Mouse (Mus musculus): ENCODE data around the gene Ssc4d. TPM values are rescaled to one million over a fixed set of nuclear protein-coding genes. Genes with fewer than 3 reads are reported as not detected.
A peak's percentile ranks its signal among the peaks of the same experiment; 100 is the strongest.

Ssc4d gene
- polyA plus RNA-seq, 1 experiment = 2.7 TPM

DNA sequence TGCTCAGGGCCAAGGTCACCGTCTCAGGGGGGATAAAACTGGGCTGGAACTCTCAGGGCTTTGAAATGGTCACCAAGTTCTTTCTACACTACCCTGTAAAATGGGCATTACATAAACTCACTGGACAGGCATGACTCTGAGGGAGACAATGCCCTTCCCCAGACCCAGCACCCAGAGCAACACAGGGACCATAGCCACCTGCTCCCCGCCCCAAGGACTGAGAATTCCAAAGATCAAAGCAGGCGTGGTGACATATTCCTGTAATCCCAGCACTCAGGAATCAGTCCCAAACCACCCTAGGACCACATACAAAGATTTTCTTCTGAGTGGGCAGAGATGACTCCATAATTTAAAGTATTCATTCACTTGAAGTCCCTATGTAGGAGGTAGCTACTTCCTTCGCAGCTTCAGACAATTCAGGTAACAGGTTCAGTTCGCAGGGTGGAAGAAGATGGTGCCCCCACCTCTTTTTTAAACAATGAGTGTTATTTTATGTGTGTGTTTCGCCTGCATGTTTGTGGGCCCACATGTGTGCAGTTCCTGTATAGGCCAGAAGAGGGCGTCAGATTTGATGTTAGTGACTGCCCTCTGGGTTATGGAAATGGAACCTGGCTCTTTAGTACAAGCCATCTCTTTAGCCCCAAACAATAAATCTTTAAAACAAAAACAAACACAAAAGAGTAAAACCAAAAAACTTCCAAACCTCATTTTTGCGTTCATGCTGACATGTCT is 56.8 kb downstream of the Ssc4d start:
- Histone ChIP-seq H3K27ac (ENCODE audit: insufficient read depth, low read length) (no peak overlapping the region), H3K4me3 (ENCODE audit: insufficient read depth, low read length) (no peak overlapping the region), H3K4me1 (ENCODE audit: control insufficient read depth, insufficient read depth, low read length) (peaks cover 8% of the 10 kb centered on the region)
- peak; percentile 29; the same call in 1 of the 2 replicates for TF ChIP-seq CTCF (IDR thresholded peaks at IDR 0.05; ENCODE audit: extremely low read depth, insufficient read depth, low read length)
- TF ChIP-seq POLR2A (IDR thresholded peaks at IDR 0.05; ENCODE audit: extremely low read depth, insufficient read depth, low read length) = no peak

DNA sequence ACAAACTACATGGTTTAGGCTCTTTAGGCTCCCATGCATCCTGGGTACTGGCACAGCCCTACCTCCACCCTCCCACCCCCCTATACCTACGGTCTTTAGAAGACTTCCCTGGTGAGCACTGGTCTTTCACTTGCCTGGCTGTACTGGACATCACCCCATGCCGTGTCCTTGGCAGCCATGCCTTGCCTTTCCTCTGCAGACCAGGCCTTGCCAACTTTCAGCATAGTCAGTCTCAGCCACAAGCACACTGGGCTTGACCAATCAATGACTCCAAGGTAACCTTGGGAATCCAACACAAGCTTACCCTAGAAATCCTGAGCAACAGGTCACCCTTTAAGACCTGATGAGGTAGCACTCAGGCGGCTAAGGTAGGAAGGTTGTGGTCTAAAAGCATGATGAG is 57.7 kb downstream of the Ssc4d start:
- Histone ChIP-seq H3K4me1 (ENCODE audit: control insufficient read depth, insufficient read depth, low read length) (peaks cover 8% of the 10 kb centered on the region), H3K4me3 (ENCODE audit: insufficient read depth, low read length) (no peak overlapping the region), H3K27ac (ENCODE audit: insufficient read depth, low read length) (no peak overlapping the region)
- TF ChIP-seq POLR2A (IDR thresholded peaks at IDR 0.05; ENCODE audit: extremely low read depth, insufficient read depth, low read length) (no peak), CTCF (IDR thresholded peaks at IDR 0.05; ENCODE audit: extremely low read depth, insufficient read depth, low read length) (no peak)

DNA sequence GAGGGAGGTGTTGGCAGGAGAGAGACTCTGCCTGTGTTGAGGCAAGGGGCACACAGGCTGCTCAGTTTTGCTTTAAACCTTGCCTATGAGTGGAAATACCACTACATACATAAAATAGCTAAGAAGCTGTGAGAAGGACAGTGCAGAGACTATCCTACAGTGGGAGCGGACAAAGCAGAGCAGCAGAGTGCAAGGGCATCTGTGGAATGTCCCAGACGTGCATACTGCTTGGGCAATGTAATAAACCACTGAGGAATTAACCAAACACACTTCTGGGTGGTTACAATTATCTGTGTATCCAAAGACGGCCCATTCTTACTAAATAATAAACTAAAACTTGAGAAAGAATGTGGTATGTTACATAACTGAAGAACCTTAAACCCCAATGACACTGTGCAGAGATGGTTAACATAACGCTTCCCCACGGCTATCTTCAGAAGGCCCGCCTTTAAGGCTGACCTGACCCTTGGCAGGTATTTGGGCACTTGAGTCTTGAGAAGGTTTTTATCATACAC is 58.2 kb downstream of the Ssc4d start:
- TF ChIP-seq CTCF (IDR thresholded peaks at IDR 0.05; ENCODE audit: extremely low read depth, insufficient read depth, low read length) (no peak), POLR2A (IDR thresholded peaks at IDR 0.05; ENCODE audit: extremely low read depth, insufficient read depth, low read length) (no peak)
- peaks cover 8% of the 10 kb centered on the region for H3K4me1 ChIP-seq (ENCODE audit: control insufficient read depth, insufficient read depth, low read length)
- no peak overlapping the region for H3K4me3 ChIP-seq (ENCODE audit: insufficient read depth, low read length)
- H3K27ac ChIP-seq (ENCODE audit: insufficient read depth, low read length) = no peak overlapping the region

DNA sequence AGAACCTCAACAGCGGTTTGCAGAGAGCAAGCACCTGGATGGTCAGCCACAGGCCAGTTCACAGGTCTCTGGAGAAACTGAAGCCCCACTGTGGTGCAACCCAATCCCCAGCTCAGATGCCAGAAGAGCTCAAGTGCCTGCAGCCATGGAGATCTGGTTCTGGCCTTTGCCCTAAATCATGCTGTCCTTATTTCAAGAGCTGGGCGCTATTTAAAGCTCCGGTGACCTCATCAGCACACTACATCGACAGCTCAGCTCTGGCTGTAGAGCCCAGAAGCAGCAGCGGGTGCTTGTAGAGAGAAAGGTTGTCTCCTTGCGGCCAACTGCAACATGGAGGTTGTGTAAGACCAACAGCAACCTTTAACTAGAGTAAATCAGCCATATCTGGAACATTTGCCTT is 60.2 kb downstream of the Ssc4d start:
- TF ChIP-seq POLR2A (IDR thresholded peaks at IDR 0.05; ENCODE audit: extremely low read depth, insufficient read depth, low read length) (no peak), CTCF (IDR thresholded peaks at IDR 0.05; ENCODE audit: extremely low read depth, insufficient read depth, low read length) (no peak)
- Histone ChIP-seq H3K4me3 (ENCODE audit: insufficient read depth, low read length) (no peak overlapping the region), H3K27ac (ENCODE audit: insufficient read depth, low read length) (no peak overlapping the region), H3K4me1 (ENCODE audit: control insufficient read depth, insufficient read depth, low read length) (peaks cover 12% of the 10 kb centered on the region)

DNA sequence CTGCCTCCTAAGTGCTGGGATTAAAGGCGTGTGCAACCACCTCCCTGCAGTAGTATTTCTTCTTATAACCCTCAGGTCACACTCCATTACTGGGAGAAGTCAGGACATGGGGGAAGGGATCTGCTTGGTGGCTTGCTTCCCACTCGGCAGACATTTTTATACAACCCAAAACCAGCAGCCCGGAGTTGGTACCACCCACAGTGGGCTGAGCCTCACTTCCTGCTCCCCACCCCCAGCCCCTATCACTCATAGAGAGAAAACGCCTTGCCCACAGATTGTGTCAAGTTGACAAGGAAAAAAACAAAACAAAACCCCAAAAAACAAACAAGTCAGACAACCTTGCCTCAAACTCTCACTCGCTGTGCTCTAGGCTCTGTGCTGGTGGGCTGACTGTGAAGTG is 61.1 kb downstream of the Ssc4d start:
- H3K4me3 ChIP-seq (ENCODE audit: insufficient read depth, low read length) = no peak overlapping the region
- peaks cover 12% of the 10 kb centered on the region for H3K4me1 ChIP-seq (ENCODE audit: control insufficient read depth, insufficient read depth, low read length)
- TF ChIP-seq CTCF (IDR thresholded peaks at IDR 0.05; ENCODE audit: extremely low read depth, insufficient read depth, low read length) (no peak), POLR2A (IDR thresholded peaks at IDR 0.05; ENCODE audit: extremely low read depth, insufficient read depth, low read length) (no peak)
- H3K27ac ChIP-seq (ENCODE audit: insufficient read depth, low read length) = no peak overlapping the region

DNA sequence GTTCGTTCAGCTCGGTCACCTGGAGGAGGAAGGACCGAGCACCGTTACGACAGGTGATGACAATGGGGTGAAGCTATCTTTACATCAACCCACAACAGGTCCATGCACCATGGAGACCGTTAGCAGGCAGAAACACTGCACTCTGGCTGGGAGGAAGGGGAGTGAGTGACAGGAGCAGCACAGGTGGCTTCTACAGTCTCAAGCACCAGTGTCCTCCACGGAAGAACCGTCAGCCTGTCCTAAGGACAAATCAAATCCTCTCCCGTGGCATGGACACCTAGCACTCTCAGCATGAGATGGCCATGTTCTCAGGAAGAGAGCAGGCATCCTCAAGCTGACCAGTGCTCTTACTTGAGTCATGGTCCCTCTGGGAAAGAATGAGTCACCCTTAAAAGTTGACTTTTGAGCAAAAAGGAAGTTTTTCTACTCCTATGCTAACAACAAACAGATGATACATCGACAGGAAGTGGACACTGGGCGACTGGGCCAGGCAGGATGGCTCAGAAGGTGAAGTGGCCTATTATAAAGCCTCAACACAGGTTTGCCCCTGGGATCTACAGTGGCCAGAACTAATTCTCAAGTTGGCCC is 62.6 kb downstream of the Ssc4d start:
- Histone ChIP-seq H3K4me3 (ENCODE audit: insufficient read depth, low read length) (no peak overlapping the region), H3K4me1 (ENCODE audit: control insufficient read depth, insufficient read depth, low read length) (peaks cover 12% of the 10 kb centered on the region), H3K27ac (ENCODE audit: insufficient read depth, low read length) (no peak overlapping the region)
- TF ChIP-seq POLR2A (IDR thresholded peaks at IDR 0.05; ENCODE audit: extremely low read depth, insufficient read depth, low read length) (no peak), CTCF (IDR thresholded peaks at IDR 0.05; ENCODE audit: extremely low read depth, insufficient read depth, low read length) (no peak)

DNA sequence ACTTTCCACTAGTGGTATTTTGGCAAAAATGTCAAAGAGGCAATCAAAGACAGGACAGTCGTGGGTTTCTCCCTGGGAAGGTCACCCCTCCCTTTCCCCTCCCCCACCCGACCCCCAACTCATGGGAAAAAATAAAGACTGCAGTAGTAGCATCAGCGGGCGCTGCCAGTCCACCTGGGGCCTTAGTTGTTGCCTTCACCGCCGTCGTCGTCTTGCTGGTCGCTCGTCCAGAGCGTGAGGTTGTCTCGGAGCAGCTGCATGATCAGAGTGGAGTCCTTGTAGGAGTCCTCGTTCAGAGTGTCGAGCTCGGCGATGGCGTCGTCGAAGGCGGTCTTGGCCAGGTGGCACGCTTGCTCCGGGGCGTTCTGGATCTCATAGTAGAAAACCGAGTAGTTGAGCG is 63.5 kb downstream of the Ssc4d start:
- Histone ChIP-seq H3K27ac (ENCODE audit: insufficient read depth, low read length) (no peak overlapping the region), H3K4me3 (ENCODE audit: insufficient read depth, low read length) (no peak overlapping the region), H3K4me1 (ENCODE audit: control insufficient read depth, insufficient read depth, low read length) (peaks cover 12% of the 10 kb centered on the region)
- no peak for TF ChIP-seq CTCF (IDR thresholded peaks at IDR 0.05; ENCODE audit: extremely low read depth, insufficient read depth, low read length)
- TF ChIP-seq POLR2A (IDR thresholded peaks at IDR 0.05; ENCODE audit: extremely low read depth, insufficient read depth, low read length) = no peak

Other genes starting within 250 kb of the Ssc4d start
- 14.4 and 15.4 TPM in 2 replicates for gene Tmem120a, start 230.1 kb downstream of the Ssc4d start, polyA plus RNA-seq (2012; rRNA removed)
- gene Styxl1, start 196.1 kb downstream of the Ssc4d start, polyA plus RNA-seq (2012; rRNA removed) = 0.13 TPM in 2 replicates
- 486 and 499 TPM in 2 replicates for gene Mdh2, start 196.1 kb downstream of the Ssc4d start, polyA plus RNA-seq (2012; rRNA removed)
- 80.9 and 84.8 TPM in 2 replicates for gene Srrm3, start 167.6 kb downstream of the Ssc4d start, polyA plus RNA-seq (2012; rRNA removed)
- 27.6 and 27.8 TPM in 2 replicates for gene Hspb1, start 86.6 kb downstream of the Ssc4d start, polyA plus RNA-seq (2012; rRNA removed)
- 516 and 534 TPM in 2 replicates for gene Ywhag, start 39.9 kb downstream of the Ssc4d start, polyA plus RNA-seq (2012; rRNA removed)
- gene Zp3, start 5.6 kb upstream of the Ssc4d start, polyA plus RNA-seq (2012; rRNA removed) = 0.08 TPM in 1 of 2 replicates, not detected in the other
- 8.9 and 9.6 TPM in 2 replicates for gene Dtx2, start 20.3 kb upstream of the Ssc4d start, polyA plus RNA-seq (2012; rRNA removed)
- gene Upk3b, start 64.0 kb upstream of the Ssc4d start, polyA plus RNA-seq (2012; rRNA removed) = 0.04 TPM in 1 of 2 replicates, not detected in the other
- gene Upk3bl, start 80.0 kb upstream of the Ssc4d start, polyA plus RNA-seq (2012; rRNA removed) = 0.45 and 0.61 TPM in 2 replicates
- 6.5 and 7.4 TPM in 2 replicates for gene Rasa4, start 109.4 kb upstream of the Ssc4d start, polyA plus RNA-seq (2012; rRNA removed)
- 121 and 126 TPM in 2 replicates for gene Polr2j, start 142.1 kb upstream of the Ssc4d start, polyA plus RNA-seq (2012; rRNA removed)
- 18.2 and 19.8 TPM in 2 replicates for gene Lrwd1, start 161.5 kb upstream of the Ssc4d start, polyA plus RNA-seq (2012; rRNA removed)
- gene Alkbh4, start 161.6 kb upstream of the Ssc4d start, polyA plus RNA-seq (2012; rRNA removed) = 10.4 and 11.3 TPM in 2 replicates
- 54.6 and 73.6 TPM in 2 replicates for gene Orai2, start 196.2 kb upstream of the Ssc4d start, polyA plus RNA-seq (2012; rRNA removed)
- gene Prkrip1, start 224.4 kb upstream of the Ssc4d start, polyA plus RNA-seq (2012; rRNA removed) = 35.0 and 36.0 TPM in 2 replicates